Mouse (Mus musculus): Measurements from ENCODE around the gene Pam16.

DNA sequence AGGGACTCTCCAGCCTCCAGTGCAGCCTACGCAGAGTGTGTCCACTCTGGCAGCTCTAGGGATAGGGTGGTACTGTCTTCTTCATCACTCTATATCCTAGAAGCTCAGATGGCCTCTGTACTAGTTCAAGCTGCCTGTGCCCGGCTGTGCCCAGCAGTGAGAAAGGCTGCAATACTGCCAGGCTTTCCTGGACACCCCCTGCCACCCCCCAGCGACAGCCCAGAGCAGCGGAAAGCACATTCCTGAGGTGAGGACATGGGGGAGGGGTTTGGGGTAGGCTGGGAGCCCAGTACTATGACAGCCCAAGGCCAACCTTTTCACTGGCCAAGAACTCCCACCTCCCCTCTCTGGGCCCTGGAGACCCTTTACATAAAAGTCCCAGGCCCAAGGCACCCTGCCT is 11.0 kb upstream of the Pam16 start:
- TF ChIP-seq POLR2A (IDR thresholded peaks at IDR 0.05; ENCODE audit: borderline replicate concordance, extremely low read depth, insufficient read depth, insufficient read length, poor library complexity, severe bottlenecking) (no peak), CTCF (IDR thresholded peaks at IDR 0.05; ENCODE audit: borderline replicate concordance, extremely low read depth, insufficient read depth, insufficient read length) (no peak)
